Mouse (Mus musculus): Measurements from ENCODE around the gene Lep. TPM values are rescaled to one million over a fixed set of nuclear protein-coding genes. Genes with fewer than 3 reads are reported as not detected.

The Lep gene
- not detected for total RNA-seq (2023)

DNA sequence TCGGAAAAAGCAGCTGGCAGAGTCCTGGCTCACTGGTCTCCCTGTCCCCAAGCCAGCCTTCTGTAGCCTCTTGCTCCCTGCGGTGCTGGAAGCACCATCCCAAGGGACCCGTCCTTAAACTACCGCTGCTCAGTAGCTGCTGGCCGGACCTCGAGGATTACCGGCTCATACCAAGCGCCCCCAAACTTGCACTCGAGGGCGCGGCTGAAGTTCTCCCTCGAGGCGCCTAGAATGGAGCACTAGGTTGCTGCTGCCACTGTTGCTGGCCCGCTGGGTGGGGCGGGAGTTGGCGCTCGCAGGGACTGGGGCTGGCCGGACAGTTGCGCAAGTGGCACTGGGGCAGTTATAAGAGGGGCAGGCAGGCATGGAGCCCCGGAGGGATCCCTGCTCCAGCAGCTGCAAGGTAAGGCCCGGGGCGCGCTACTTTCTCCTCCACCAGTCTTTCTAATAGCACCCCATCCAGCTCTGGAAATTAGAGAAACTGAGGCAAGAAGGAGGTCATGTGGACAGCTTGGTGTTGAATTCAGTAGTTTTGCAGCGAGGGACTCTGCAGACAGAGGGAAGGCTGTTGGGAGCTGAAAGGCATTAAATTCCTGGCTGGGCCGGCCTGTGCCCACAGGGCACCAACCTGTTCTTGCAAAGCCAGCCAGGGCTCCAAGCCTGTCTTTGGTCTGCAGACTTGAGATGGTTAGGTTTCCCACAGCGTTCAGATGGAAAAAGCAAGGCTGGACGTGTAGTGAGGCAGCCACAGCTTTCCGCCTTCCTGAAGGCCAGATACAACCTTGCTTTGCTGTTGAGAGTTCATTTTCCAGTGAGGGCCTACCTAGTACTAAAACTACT, at the start of gene Lep:
TSS of gene Lep (plus strand) at position 375 of the 840 bp plus-strand sequence.

Other genes starting within 250 kb of the Lep start
- gene Lrrc4, start 228.5 kb upstream of the Lep start, total RNA-seq (2023), result under 1 TPM in 1 of 2 experiments, not detected in 1; 0.09 TPM
- gene Rbm28, start 104.8 kb downstream of the Lep start, total RNA-seq (2023), result 10 to 100 TPM; 22.4 to 25.6 TPM
- not detected for gene Prrt4, start 119.4 kb downstream of the Lep start, total RNA-seq (2023)
- 10 to 100 TPM; 30.0 to 31.2 TPM for gene Impdh1, start 156.1 kb downstream of the Lep start, total RNA-seq (2023)
- gene Hilpda, start 212.3 kb downstream of the Lep start, total RNA-seq (2023), result 1 to 10 TPM; 1.9 to 3.1 TPM
- not detected for gene Fam71f2, start 219.4 kb downstream of the Lep start, total RNA-seq (2023)

Measured in neutrophil, adult 83 days (primary cell).